Mouse (Mus musculus): ENCODE results near the gene Slc22a13.
A peak's percentile ranks its signal among the peaks of the same experiment; 100 is the strongest.

The Slc22a13 gene

GRCm38 (mm10) chr9:119201653-119202052, 7.2 kb downstream of the Slc22a13 start:
- DNase-seq (ENCODE audit: low read depth, low spot score): no peak

DNA sequence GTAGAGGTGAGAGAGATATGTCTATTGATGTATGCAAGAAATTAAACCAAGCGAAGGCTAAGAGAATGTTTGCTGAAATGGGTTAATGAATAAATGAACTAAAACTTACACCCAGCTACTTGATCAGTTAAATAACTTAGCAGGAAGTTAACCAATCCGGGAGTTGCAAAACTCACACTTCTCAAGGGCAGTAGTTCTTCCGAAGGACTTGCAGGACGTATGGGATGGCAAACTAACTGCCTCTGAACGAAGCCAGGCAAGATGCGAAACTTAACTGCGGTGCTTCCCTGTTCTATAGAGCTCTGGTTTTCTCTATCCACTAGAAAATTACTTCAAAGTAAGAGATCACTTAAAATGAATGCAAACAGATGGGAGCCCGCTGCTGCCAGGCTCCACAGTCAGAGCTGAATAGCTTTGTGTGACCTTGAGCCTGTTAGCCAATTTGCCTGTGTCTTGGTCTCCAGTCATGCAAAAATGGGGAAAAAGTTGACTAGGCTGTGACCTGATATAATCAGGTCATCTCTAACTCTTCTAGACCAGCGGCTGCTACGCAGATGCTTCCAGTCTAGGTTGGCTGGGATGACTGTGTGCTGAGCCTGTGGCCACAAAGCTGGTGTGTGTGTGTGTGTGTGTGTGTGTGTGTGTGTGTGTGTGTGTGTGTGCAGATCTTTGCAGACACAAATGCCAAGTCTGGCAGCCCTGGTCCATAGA, 9.6 kb downstream of the Slc22a13 start:
- no peak for DNase-seq (ENCODE audit: low read depth, low spot score)

GRCm38 (mm10) chr9:119192202-119192990, 16.5 kb downstream of the Slc22a13 start:
- peak; percentile 75 for DNase-seq (ENCODE audit: low read depth, low spot score)

DNA sequence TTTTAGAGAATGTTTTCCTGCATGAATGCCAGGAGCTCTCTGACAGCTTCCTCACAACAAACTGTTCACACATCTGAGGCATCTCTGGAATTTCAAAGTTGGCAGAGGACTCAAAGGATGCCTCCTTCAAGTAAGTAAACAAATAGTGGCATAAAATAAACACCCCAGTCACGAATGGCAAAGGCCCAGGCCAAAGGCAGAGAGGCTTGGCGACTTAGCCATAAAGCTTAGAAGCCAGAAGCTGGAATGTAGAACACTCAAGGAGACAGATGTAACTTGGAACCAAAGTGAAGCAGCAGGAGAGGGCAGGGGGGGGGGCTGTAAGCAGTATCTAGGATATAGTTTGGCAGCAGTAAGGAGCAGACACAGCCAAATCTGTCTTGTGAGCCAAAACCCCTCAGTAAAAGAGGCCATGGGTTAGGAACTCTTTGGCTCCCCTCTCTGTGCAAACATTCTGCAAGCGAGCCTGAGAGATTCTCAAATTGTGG, 27.6 kb downstream of the Slc22a13 start:
- DNase-seq (ENCODE audit: low read depth, low spot score): no peak

- DNase-seq (ENCODE audit: low read depth, low spot score): no peak
Measured at GRCm38 (mm10) chr9:119179292-119179691, 29.6 kb downstream of the Slc22a13 start.

GRCm38 (mm10) chr9:119167608-119168007, 41.3 kb downstream of the Slc22a13 start:
- DNase-seq (ENCODE audit: low read depth, low spot score): no peak

DNA sequence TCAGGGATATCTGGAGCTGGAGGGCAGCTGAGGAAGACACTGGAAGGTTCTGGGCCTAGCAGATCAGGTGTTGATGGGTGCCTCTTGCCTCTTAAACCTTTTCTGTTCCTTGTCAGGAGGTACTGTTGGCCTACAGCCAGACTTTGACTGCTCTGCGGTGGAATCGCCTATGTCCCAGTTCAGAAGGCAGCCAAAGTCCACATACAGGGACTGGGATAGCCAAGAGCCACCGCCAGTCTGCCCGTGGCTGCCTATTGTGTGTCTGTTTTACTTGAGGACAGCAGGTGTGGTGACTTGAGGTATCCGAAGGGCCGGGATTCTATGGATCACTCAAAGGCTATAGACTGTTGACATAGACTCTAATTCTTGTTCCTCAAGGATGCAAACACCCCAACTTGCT, 43.4 kb downstream of the Slc22a13 start:
- no peak for DNase-seq (ENCODE audit: low read depth, low spot score)

DNA sequence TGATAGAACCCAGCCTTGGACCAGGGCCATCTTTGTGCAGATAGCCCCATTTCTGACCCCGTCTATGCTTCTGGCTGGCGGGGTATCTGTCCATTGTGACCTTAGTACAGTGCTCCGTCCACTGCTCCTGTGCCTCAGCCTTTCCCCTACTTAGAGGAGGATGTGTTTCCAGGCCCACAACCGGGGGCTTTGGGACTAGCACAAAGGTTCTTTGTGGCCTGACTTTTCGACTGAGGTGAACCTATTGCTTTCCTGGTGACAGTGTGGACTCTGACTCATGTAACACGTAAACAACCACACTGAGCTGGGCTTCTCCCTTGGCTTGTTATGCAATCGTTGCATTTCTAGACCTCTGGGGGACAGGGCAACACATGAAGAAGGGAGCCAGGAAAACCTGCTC, 44.2 kb downstream of the Slc22a13 start:
- no peak for DNase-seq (ENCODE audit: low read depth, low spot score)

DNA sequence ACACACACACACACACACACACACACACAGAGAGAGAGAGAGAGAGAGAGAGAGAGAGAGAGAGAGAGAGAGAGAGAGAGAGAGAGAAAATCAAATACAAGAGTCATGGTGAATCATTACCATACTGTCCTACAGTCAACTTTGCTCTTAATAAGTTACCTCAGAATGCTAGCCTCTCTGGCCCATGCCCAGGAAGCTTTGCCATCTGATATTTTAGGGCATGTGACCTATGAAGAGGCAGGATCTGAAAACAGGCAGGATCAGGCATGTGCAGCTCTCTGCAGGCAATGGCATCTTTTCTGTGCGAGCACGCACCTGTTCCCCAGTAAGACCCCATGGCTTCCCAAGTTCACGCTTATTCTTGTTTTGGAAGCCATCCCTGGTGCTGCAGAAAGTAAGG, 48.2 kb downstream of the Slc22a13 start:
- DNase-seq (ENCODE audit: low read depth, low spot score): no peak

- no peak for DNase-seq (ENCODE audit: low read depth, low spot score)
Measured at GRCm38 (mm10) chr9:119158861-119159260, 50.0 kb downstream of the Slc22a13 start, which contains the start of gene Gm47289. Gene Gm47289 (plus strand): TSS chr9:119159161.

GRCm38 (mm10) chr9:119156278-119157201, 52.4 kb downstream of the Slc22a13 start, which contains the start of gene Acaa1b:
Gene Acaa1b (minus strand): TSS chr9:119157093.
- peak; percentile 92 for DNase-seq (ENCODE audit: low read depth, low spot score)

GRCm38 (mm10) chr9:119155826-119156225, 53.1 kb downstream of the Slc22a13 start:
- no peak for DNase-seq (ENCODE audit: low read depth, low spot score)

- no peak for DNase-seq (ENCODE audit: low read depth, low spot score)
Measured at GRCm38 (mm10) chr9:119155416-119155815, 53.5 kb downstream of the Slc22a13 start.

DNA sequence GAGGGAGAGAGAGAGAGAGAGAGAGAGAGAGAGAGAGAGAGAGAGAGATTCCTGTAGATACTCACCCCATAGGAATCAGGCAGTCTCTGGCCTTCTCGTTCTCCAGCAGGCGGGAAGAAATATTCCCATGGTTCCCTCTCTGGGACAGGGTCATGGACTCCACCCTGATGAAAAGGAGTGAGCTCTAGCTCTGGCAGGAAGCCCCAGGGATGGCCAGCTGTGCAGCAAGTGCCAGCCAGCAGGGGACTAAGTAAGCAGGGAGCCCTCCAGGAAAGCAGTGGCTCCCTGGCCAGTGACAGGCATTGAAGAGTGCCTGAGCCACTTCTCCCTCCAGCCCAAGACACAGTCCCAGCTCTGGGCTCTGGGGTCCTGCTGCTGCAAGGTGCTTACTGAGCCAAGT, 57.1 kb downstream of the Slc22a13 start:
- DNase-seq (ENCODE audit: low read depth, low spot score): no peak

DNA sequence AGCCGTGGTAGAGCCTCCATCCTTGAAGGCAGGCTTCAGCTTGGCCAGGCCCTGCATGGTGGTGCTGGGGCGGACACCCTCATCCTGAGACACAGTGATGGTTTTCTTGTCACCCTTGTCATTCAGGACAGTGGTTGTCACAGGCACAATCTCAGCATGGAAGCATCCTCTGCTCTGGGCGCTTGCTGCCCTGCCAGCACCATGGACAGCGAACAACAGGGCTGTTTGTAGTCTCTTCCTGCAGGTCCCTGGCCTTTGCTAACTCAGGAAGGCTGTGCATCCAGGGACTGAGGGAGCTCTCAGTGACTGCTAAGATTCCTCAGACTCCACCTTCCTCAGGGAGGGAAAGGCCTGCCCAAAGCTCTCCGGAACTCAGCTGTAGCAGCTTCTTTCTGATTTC, 59.3 kb downstream of the Slc22a13 start:
- peak; percentile 78 for DNase-seq (ENCODE audit: low read depth, low spot score)

GRCm38 (mm10) chr9:119146098-119146770, 62.7 kb downstream of the Slc22a13 start:
- DNase-seq (ENCODE audit: low read depth, low spot score): no peak

GRCm38 (mm10) chr9:119145638-119146037, 63.3 kb downstream of the Slc22a13 start:
- DNase-seq (ENCODE audit: low read depth, low spot score): no peak

GRCm38 (mm10) chr9:119145137-119145536, 63.8 kb downstream of the Slc22a13 start:
- DNase-seq (ENCODE audit: low read depth, low spot score): no peak

- DNase-seq (ENCODE audit: low read depth, low spot score): no peak
Measured at GRCm38 (mm10) chr9:119144696-119145095, 64.2 kb downstream of the Slc22a13 start.

- DNase-seq (ENCODE audit: low read depth, low spot score): no peak
Measured at GRCm38 (mm10) chr9:119143372-119143771, 65.5 kb downstream of the Slc22a13 start.

All from R1 (cell line).